Mouse (Mus musculus) thymus, postnatal 14 days (tissue): ENCODE results near the gene Ahnak.
A peak's percentile ranks its signal among the peaks of the same experiment; 100 is the strongest.
"Not testable (repeated sequence)": the region's sequence is repeated elsewhere in the genome, so short reads cannot be mapped to it uniquely, and the experiment has no call there.

Experiments
- DNase-seq: peaks from one replicate; pipeline ENCODE4 v3.0.0; 2021

The Ahnak gene

DNA sequence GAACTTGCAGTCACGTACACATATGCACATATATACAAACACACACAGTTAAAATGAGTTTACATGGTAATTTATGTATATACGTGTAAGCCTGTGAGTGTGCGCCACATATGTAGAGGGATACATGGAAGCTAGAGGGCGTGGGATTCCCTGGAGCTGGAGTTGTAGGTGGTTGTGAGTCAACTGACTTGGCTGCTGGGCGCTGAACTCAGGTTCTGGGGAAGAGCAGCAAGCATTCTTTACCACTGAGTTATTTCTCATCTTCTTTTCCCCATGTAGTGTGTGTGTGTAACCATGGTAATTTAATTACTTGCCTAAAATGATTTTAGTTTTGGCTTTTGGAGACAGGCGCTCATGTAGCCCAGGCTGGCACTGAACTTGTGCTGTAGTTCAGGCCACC is 7.5 kb downstream of the Ahnak start:
- no peak for DNase-seq

DNA sequence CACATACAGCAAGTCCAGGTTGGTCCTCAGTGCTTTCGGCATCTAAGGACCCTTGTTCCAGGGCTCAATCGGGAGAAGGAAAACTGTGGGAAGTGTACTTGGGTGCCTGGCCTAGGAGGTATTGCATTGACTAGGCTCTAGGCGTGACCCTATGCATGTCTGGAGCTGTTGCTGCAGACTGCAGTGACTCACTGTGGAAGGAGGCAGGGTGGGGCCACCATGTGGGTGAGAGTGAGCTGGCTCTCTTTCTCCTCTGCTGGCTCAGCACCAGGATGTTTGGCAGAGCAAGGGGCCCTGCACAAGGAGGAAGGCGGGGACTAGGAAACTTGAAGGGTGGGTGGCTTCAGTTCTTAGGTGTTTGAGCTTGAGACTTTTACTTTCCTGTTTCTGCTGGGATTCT is 8.5 kb downstream of the Ahnak start:
- DNase-seq = peak; percentile 83

DNA sequence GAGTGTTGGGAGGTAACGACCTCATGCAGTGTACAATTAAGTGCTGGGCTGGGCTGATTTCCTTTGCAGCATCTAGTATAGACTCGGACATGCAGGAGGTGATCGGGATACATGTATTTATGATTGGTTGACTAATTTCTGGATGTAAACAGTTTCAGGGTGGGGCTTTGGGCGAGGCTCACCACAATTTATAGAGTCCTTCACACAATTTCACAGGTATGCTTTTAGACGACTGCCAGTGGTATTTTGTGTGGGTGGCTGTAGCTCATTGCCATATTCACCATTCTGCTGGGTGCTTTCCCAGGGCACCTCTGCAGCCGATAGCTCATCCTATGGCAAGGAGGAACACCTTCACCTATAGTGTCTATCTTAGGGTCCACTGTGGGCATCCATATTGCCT is 9.5 kb downstream of the Ahnak start:
- no peak for DNase-seq

DNA sequence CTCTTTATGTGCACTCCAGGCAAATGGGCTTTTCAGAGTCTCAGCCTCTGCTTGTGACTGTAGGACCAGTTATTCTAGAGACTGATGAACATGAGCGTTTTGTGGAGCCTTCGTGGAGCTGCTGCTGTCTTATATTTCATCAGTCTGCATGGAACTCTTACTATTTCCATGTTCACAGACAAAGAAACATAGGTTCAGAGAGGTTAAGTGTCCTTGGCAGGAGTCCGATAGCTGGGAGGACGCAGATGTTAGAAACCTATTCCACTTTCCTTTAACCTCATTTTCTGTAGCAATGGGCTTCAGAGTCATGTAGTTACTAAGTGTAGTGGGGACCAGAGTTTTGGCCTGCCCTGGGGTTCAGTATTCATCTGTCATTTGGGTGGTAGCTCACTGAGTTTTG is 10.1 kb downstream of the Ahnak start:
- no peak for DNase-seq

DNA sequence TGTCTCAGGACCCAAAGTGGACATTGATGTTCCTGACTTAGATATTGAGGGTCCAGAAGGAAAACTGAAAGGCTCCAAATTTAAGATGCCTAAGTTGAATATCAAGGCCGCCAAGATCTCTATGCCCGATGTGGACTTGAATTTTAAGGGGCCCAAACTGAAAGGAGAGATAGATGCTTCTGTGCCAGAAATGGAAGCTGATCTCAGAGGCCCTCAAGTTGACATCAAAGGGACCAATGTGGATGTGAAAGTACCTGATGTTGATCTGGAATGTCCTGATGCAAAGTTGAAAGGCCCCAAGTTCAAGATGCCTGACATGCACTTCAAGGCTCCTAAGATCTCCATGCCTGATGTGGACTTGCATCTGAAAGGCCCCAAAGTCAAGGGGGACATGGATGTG is 17.8 kb downstream of the Ahnak start:
- DNase-seq = not testable (repeated sequence)

DNA sequence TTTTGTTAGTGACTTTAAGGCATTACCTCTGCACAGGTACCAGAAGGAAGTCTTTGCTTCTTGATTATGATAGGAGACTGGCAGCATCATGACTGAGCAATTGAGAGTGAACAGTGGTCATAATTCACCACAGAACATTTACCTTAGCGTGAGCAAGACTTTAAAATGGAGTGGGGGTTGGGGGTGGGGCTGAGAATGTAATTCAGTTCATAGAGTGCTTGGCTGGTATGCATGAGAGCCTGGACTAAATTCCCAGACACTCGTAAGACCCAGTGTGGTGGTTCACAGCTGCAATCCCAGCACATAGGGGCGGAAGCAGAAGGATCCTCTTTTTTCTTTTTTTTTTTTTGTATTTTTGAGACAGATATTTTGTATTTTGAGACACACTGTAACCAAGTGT is 30.2 kb downstream of the Ahnak start:
- DNase-seq = no peak

DNA sequence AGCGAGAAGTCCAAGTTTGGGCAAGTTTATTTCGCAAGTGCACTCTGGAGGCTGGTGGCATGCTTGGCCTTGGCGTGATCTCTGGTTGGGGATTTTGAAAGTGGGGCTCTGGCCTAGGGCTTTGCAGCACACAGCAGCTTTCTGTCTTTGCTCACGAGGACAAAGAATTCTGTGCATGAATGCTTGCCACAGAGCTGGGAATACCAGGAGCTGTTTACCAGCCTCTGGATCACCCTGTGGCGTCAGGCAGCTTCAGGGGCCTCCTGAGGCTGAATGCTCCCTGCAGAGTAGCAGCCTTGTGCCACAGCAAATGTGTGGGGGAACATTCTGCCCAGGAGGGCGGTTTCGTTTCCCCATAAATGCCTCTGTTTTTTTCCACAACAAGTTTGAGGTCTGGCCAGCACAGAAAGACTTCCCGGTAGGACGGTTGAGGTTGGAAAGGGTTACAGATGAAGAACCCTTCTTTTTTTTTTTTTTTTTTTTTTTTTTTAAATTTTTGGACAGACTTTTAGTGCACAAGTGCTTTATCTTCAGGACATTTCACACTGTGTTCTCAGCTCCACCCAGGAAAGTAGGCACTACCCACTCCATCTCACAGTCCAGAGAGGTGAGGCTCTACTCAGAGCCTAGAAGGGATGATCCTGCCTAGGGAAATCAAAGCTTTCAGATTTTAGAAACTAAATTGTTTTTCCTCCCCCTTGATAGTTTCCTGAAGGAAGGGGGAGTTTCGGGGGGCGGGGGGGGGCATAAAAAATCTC is 34.1 kb downstream of the Ahnak start:
- DNase-seq = no peak

DNA sequence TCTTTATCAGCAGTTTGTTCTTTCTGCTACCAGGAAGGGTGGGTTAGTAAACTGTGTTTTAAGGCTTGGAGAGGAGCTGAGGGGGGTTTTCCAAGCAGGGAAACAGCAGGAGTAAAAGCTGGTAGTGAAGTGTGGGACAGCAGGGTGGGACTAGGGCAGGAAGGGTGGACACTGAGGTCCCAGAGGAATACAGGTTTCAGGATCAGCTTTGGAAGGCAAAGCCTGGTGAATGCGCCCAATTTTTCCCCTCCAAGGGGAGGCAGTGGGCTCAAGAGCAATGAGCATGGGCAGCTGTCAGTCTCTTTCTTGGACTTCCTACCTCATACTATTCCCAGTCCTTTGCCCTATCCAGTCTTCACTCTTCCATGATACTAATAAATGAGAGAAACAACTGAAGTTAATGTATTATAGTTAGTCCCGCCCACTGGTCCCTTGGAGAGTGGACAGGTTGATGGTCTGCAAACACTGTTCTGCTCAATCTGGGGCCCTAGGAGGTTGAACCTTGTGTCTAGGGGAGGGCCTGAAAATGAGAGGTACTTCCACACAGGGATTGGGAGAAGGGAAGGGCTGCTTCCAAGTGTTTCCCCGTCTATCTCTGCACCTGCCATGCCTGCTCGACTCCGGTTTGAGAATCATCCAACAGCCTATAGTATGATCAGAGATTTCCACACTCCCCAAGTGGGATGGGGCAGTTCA is 36.6 kb downstream of the Ahnak start:
- no peak for DNase-seq

DNA sequence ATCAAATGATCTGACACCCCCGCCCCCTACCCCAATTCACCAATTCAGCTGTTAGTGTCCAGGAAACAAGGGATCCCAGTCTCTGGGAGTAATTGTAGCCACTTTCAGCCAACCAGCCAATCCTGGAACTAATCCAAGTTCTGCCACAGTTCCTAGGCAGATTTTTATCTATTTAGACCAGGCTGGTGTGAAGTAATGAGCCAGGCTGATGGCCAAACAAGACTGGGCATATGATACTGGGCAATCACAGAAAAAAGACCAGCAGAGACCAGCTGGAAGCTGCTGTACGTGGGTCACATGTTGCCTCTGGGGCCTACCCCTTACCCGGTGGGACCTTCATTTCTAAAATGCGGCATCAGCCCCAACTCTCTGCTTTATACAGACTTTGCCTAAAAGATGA is 37.5 kb downstream of the Ahnak start:
- DNase-seq = no peak

DNA sequence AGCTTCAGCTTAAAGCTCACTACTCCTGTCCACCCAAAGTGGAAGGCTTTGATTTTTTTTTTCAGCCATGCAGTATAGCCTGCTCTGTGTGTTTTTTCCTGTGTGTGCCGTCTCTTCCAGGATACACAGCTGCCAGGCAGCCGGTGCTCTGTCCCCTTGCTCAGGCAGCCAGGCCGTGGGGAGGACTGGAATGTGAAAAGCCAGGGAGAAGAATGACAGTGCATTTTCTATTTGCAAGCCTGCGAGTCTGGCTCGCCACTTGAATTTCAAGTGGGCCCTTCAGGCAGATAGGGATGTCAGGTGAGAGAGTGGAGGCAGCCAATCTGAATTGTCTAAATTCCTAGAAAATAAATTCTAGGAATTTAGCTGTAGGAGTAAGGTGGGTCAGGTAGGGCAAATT is 38.7 kb downstream of the Ahnak start:
- DNase-seq = no peak

DNA sequence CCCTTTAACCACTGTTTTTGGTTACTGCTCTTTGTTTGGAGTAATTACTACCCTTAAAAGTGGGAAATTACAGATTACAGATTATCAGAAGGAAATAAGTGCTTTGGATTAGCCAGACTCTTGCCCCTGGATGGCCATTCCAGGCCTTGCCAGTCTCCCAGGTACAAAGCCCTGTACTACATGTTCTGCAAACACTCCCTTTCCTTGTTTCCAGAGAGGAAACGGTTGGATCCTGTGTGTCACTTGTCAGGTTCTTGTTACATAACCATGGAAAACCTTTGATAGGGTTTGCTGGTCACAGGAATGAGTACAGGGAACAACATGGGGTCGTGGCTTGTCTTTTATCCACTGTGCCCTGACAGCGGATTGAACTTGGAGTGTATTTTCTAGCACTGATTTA is 39.3 kb downstream of the Ahnak start:
- no peak for DNase-seq

DNA sequence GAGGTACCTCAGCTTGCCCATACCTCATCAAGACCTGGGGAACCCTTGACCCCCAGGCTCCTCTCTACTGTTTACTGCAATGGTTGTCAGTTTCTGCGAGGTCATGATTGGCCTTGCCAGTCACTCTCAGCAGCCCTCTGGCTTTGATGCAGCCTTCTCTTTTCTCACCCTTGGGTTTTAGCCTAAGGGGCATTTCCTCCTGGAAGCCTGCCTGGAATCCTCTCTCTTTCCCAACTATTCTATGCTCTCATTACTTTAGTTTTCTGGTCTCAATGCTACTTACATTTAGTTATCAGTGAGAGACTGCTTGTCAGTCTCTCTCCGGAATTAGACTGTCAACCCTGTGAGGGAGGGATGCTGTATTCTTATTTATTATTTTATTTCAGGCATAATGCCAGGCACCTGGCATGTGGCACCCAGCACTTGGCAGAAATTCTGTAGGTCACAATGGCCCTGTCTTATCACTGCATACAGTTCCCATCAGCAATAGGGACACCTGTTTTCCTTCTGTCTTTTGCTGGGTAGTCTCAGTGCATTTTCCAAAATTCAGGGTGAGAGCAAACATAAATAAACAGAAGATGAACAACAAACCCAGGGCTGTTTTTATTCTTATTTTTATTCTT is 40.7 kb downstream of the Ahnak start:
- no peak for DNase-seq

DNA sequence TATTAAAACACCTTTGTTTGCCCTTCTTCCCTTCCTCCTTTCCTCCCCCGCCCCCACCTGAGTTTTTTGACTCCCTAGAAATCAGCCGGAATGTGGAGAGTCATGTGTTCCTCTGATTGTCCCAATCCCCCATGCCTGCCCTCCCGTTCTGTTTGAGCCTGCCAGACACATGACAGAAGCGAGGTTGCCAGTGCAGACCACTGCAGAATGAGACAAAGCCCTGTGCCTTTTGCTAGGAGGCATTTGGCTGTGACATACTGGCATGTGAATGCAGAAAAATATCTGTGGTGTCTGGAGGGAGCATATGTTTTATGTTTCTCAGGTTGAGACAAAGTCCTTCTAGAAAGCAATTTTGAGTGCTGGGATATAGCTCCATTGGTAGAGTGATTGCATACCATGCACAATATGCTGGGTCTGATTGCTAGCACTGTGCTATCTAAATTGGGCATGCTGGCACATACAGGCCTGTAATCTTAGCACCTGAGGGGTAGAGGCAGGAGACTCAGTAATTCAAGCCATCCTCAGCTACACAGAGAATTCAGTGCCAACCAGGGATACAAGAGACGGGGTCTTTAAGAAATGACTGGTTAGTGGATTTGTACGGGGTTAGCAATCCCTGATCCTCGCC is 43.5 kb downstream of the Ahnak start:
- no peak for DNase-seq

DNA sequence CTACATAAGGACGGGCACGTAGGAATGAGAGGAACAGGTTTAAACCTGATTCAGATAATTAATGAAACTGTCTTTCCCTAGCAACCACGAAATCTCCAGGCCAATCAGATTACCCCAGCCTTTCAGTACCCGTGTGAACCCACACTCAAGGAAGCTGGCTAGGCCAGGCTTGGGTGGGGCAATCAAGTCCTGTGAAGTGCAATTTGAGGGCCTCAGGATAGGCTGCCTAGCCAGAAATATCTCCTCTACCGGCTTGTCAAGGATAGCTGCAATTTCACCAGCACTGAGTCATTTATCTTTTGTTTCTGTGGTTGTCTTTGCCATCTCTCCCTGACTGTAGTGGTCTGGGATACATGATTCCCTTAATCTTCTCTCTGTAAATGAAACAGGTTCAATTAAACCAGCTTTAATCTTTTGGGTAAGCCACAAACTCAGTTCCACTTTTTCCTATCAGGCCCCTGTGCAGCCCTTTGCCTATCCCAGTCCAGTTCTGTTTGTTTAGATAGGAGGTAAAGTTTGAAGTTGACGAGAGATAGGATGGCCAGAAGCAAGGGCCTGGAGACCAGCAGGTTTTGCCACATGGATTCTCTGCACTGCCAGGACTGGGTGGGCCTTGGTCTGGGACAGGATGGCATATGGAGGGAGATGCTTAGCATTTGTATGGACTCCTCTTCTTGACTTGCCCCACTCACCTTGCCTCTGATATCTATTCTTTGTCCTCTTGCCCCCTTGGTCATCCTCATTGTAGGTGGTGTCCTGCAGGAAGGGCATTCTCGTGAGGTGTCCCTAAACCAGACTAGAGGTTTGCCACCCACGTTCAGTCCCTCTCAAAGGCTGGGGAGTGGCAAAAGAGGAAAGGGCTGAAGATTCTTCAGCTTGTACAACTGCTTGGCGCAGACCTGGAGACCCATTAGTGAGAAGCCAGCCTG is 44.6 kb downstream of the Ahnak start:
- no peak for DNase-seq

DNA sequence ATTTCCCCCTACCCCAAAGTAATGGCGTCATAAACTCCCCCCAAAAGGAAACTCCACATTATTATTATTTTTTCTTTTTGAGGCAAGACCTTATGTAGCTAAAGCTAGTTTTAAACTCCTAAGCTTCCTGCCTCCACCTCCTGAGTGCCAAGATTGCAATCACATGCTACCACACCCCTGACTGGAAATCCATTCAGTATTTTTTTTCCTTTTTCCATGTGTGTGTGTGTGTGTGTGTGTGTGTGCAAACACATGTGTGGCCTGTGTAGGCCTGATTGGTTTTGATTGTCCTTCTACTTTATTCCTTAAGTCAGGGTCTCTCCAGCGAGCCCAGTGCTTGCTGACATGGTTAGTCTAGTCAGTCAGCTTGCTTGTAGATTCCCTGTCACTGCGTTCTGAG is 45.4 kb downstream of the Ahnak start:
- DNase-seq = no peak

DNA sequence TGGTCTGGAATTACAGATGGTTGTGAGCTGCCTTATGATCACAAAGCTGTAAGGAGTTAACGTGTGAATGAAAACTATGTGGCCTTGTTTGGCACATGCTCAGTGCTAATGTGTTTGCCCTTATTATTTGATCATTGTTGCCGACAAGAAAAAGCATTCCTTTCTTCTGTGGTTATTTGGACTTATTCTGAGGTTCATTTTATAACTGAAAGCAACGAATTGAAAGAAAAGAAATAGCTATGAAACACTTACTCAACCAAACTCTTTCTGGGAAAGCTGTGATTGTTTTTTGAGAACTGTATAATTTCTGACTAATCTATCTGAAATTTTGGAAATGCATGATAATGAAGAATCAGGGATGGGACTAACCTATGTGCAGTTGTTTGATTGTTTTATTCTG is 46.0 kb downstream of the Ahnak start:
- DNase-seq = no peak

DNA sequence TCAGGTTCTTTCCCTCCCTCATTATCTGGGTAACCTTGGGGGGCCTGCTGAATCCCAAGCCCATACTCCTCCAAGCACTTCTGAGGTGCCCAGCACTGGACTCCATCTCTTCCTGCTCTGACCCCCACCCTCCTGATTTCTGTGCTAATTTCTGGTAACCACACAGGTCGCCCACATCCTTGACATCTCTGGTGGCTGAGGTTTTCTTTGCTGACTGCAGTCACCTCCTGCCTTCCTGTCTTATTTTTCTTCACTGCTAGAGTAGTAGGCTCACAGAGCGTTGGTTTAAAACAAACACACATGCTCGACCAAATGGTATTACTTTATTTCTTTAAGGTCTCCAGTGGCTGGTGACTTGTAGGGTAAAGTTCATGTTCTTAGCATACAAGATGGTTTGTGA is 49.1 kb downstream of the Ahnak start:
- DNase-seq = peak; percentile 56

DNA sequence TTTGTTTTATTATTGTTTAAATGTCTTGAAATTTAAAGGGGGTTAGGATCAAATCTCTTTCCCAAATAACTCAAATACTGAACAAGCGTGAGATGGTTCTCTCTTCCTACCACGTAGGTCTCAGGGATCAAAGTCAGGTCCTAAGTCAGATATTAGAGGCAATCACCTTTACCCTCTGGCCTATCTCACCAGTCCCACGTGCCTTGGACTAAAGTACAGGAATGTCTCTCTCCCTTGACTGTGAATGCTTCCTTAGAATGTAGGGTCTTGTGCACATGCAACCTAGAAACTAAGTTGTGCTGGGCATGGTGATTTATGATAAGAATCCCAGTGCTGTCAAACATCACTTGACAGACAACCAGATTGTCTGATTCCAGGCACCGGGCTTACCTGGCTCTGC is 50.2 kb downstream of the Ahnak start:
- DNase-seq = no peak

DNA sequence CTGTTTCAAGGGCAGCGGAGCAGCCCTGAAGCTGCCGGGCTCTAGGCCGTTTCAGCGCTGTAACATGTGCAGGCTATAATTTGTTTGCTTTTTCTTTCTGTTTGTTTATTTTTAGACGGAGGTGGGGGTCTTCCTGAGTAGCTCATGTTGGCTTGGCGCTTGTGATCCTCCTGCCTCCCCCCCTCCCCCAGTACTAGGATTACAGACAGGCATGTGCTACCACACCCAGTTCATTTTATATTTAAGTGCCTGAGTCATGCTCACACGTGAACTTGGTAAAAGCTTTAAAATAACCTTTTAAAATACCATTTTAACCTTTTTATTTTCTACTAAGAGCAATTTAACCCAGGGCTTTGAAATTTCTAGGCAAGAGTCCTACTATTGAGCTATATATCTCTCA is 50.8 kb downstream of the Ahnak start:
- no peak for DNase-seq

DNA sequence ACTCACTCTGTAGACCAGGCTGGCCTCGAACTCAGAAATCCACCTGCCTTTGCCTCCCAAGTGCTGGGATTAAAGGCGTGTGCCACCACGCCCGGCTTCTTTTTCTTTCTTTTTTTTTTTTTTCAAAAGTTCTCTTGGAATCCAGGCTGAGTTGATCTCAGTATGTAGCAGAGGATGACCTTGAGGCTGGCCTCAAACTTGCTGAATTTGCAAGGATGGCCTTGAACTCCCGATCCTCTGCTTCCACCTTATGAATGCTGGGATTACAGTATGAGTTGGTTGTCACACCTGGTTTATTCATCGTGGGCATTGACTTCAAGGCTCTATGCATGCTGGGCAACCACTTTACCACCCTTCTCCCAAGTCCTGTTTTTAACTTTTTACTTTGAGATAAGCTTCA is 51.6 kb downstream of the Ahnak start:
- DNase-seq = no peak

DNA sequence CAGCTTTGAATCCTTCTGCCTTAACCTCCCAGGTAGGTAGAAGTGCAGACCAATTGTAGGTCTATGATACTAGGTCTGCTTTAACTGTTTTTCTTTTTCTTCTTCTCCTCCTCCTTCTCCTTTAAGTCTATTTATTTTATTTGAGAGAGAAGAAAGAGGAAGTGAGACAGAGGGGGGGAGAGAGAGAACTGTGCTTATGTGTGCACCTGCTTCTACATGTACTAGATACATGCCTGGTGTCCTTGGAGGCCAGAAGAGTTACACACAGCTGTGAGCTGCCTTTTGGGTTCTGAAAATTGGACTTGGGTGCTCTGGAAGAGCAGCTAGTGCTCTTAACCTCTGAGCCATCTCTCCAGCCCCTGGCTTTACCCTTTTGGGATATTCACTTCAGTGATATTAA is 52.0 kb downstream of the Ahnak start:
- DNase-seq = peak; percentile 51

DNA sequence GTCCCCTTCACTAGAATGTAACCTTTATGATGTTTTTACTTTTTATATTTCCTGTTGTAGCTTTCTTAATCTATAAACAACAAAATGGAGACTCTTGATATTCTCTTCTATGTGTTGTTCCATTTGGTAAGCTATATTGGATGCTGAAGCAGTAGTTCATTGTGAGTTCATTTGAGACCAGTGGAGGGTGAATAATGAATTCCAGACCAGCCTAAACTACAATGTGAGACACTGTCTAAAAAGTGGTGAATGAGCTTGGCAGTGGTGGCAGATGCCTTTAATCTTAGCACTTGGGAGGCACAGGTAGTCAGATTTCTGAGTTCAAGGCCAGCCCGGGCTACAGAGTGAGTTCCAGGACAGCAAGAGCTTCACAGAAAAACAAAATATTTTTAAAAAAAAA is 54.0 kb downstream of the Ahnak start:
- DNase-seq = no peak

DNA sequence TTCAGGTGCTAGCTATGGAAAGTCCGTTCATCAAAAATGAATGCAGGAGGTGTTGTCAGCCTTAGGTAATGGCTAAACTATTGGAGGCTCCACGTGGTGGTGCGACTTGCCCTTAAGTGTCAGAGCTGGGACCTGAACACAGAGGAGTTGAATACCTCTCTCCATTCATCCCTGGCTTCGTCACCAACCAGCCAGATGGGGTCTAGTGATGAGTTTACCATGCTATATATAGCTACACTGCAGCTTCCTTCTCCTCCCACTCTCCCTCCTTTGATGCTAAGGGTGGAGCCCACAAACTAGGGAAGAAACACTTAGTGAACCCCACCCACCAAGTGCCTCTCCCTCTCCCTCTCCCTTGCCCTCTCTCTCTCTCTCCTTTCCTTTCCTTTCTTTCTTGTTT is 55.2 kb downstream of the Ahnak start:
- peak; percentile 41 for DNase-seq
